Mouse (Mus musculus): ENCODE results near the gene Frem2. TPM values are rescaled to one million over a fixed set of nuclear protein-coding genes. Genes with fewer than 3 reads are reported as not detected.

The Frem2 gene
- polyA plus RNA-seq, 1 experiment from 2014 or later: 20.4 TPM

GRCm38 (mm10) chr3:53650003-53650748 is 7.0 kb downstream of the Frem2 start:
- Histone ChIP-seq H3K27ac (ENCODE audit: low read depth) (peak overlapping the region; percentile 26; the same call in 1 of the 2 replicates), H3K27me3 (ENCODE audit: insufficient read depth, low read length) (peaks cover 1% of the 10 kb centered on the region; the same call in 1 of the 2 replicates), H3K9me3 (ENCODE audit: low read depth, low read length) (peaks cover 22% of the 10 kb centered on the region; the same call in 1 of the 2 replicates), H3K4me1 (ENCODE audit: insufficient read depth) (peaks cover 5% of the 10 kb centered on the region; the same call in 1 of the 2 replicates), H3K4me3 (ENCODE audit: low read depth, low read length) (peak overlapping the region; percentile 19), H3K9ac (0 out of 2 replicates have a peak overlapping the region, but pooled peaks have one; percentile 22), H3K36me3 (ENCODE audit: insufficient read depth) (peaks cover 23% of the 10 kb centered on the region), H3K4me2 (peak overlapping the region; percentile 46)
- 6% methylated on average over 8 of the region's 8 CpGs for WGBS
- DNase-seq: peak; percentile 57
- TF ChIP-seq CTCF (IDR thresholded peaks at IDR 0.05; ENCODE audit: low read depth): no peak
- no peak; the same call in 1 of the 2 replicates for ATAC-seq (ENCODE audit: insufficient read depth)

- peaks cover 15% of the 10 kb centered on the region for H3K36me3 ChIP-seq (ENCODE audit: insufficient read depth)
- peaks cover 5% of the 10 kb centered on the region; the same call in 1 of the 2 replicates for H3K4me1 ChIP-seq (ENCODE audit: insufficient read depth)
- no peak overlapping the region for H3K4me3 ChIP-seq (ENCODE audit: low read depth, low read length)
- H3K27me3 ChIP-seq (ENCODE audit: insufficient read depth, low read length): no peaks in the 10 kb centered on the region
- 48% methylated on average over 4 of the region's 4 CpGs for WGBS
- H3K27ac ChIP-seq (ENCODE audit: low read depth): no peak overlapping the region
- ATAC-seq (ENCODE audit: insufficient read depth) (no peak), DNase-seq (peak; percentile 42)
- H3K9me3 ChIP-seq (ENCODE audit: low read depth, low read length): peaks cover 15% of the 10 kb centered on the region; the same call in 1 of the 2 replicates
- H3K4me2 ChIP-seq: no peak overlapping the region
- H3K9ac ChIP-seq: no peak overlapping the region
- TF ChIP-seq CTCF (IDR thresholded peaks at IDR 0.05; ENCODE audit: low read depth): no peak
Measured at GRCm38 (mm10) chr3:53649425-53649824, 7.7 kb downstream of the Frem2 start.

GRCm38 (mm10) chr3:53648902-53649301 is 8.3 kb downstream of the Frem2 start:
- peaks cover 10% of the 10 kb centered on the region; the same call in 1 of the 2 replicates for H3K9me3 ChIP-seq (ENCODE audit: low read depth, low read length)
- H3K36me3 ChIP-seq (ENCODE audit: insufficient read depth): peaks cover 10% of the 10 kb centered on the region
- H3K4me1 ChIP-seq (ENCODE audit: insufficient read depth): peaks cover 5% of the 10 kb centered on the region; the same call in 1 of the 2 replicates
- no peak overlapping the region for H3K27ac ChIP-seq (ENCODE audit: low read depth)
- H3K4me2 ChIP-seq: no peak overlapping the region
- H3K27me3 ChIP-seq (ENCODE audit: insufficient read depth, low read length): no peaks in the 10 kb centered on the region
- H3K4me3 ChIP-seq (ENCODE audit: low read depth, low read length): no peak overlapping the region
- TF ChIP-seq CTCF (IDR thresholded peaks at IDR 0.05; ENCODE audit: low read depth): no peak
- no peak for ATAC-seq (ENCODE audit: insufficient read depth)
- WGBS: 82% methylated on average over 4 of the region's 4 CpGs
- DNase-seq: no peak
- H3K9ac ChIP-seq: no peak overlapping the region

DNA sequence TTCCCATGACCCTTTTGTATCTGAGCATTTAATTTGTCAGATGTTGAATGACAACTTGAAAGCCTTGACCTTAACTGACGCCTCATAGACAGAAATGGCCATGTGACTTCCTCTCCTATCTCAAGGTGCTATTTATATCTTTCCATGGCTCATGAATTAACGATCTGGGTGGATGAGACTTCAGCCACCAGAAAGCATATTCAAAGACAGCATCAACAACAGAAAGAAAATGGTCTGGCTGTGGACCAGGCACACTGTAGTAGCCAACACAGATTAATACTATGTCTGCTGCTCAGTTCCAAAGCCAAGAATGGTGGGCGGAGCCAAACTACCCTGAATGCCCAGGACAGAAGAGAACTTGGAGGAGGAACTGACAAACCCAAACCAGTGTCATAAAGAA is 21.2 kb downstream of the Frem2 start:
- Histone ChIP-seq H3K9ac (no peak overlapping the region), H3K4me1 (ENCODE audit: insufficient read depth) (no peaks in the 10 kb centered on the region), H3K4me3 (ENCODE audit: low read depth, low read length) (no peak overlapping the region), H3K27me3 (ENCODE audit: insufficient read depth, low read length) (no peaks in the 10 kb centered on the region), H3K36me3 (ENCODE audit: insufficient read depth) (no peaks in the 10 kb centered on the region), H3K4me2 (no peak overlapping the region), H3K27ac (ENCODE audit: low read depth) (no peak overlapping the region), H3K9me3 (ENCODE audit: low read depth, low read length) (no peaks in the 10 kb centered on the region)
- TF ChIP-seq CTCF (IDR thresholded peaks at IDR 0.05; ENCODE audit: low read depth): no peak
- WGBS: 63% methylated on average over 3 of the region's 3 CpGs
- ATAC-seq (ENCODE audit: insufficient read depth) (no peak), DNase-seq (no peak)

DNA sequence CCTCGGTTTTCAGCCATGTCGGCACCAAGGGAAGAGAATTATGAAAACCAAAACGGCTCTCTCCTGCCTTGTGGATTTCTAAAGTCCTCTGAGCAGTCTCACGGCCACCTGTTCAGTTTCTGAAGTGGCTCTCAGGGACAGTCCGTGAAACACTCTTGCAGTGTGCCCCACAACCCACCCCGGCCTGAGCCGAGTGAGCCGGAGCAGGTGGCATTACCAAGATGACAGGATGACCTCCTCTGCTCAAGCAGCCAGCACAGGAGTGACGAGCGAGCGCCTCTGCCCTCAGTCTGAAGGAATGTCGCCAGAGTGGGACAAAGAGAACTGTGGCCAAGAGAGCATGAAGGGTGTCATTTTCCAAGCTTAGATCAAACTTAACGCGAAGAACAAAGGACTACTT is 26.0 kb downstream of the Frem2 start:
- H3K9ac ChIP-seq: 0 out of 2 replicates have a peak overlapping the region, but pooled peaks have one; percentile 9
- no peak for TF ChIP-seq CTCF (IDR thresholded peaks at IDR 0.05; ENCODE audit: low read depth)
- H3K27ac ChIP-seq (ENCODE audit: low read depth): peak overlapping the region; percentile 73
- DNase-seq (peak; percentile 18), ATAC-seq (ENCODE audit: insufficient read depth) (peak; percentile 44)
- H3K4me2 ChIP-seq: peak overlapping the region; percentile 24
- H3K4me3 ChIP-seq (ENCODE audit: low read depth, low read length): no peak overlapping the region
- WGBS: 39% methylated on average over 14 of the region's 14 CpGs
- H3K4me1 ChIP-seq (ENCODE audit: insufficient read depth): no peaks in the 10 kb centered on the region
- no peaks in the 10 kb centered on the region for H3K27me3 ChIP-seq (ENCODE audit: insufficient read depth, low read length)
- no peaks in the 10 kb centered on the region for H3K9me3 ChIP-seq (ENCODE audit: low read depth, low read length)
- H3K36me3 ChIP-seq (ENCODE audit: insufficient read depth): no peaks in the 10 kb centered on the region

- no peak overlapping the region for H3K4me3 ChIP-seq (ENCODE audit: low read depth, low read length)
- TF ChIP-seq CTCF (IDR thresholded peaks at IDR 0.05; ENCODE audit: low read depth): no peak
- peak overlapping the region; percentile 73; the same call in 1 of the 2 replicates for H3K27ac ChIP-seq (ENCODE audit: low read depth)
- WGBS: 19% methylated on average over 4 of the region's 4 CpGs
- H3K4me1 ChIP-seq (ENCODE audit: insufficient read depth): no peaks in the 10 kb centered on the region
- H3K9me3 ChIP-seq (ENCODE audit: low read depth, low read length): no peaks in the 10 kb centered on the region
- no peaks in the 10 kb centered on the region for H3K36me3 ChIP-seq (ENCODE audit: insufficient read depth)
- H3K27me3 ChIP-seq (ENCODE audit: insufficient read depth, low read length): no peaks in the 10 kb centered on the region
- peak overlapping the region; percentile 24; the same call in 1 of the 2 replicates for H3K4me2 ChIP-seq
- DNase-seq (peak; percentile 16), ATAC-seq (ENCODE audit: insufficient read depth) (peak; percentile 24; the same call in 1 of the 2 replicates)
- H3K9ac ChIP-seq: no peak overlapping the region
Measured at GRCm38 (mm10) chr3:53630630-53631029, 26.5 kb downstream of the Frem2 start.

- H3K9me3 ChIP-seq (ENCODE audit: low read depth, low read length): no peaks in the 10 kb centered on the region
- DNase-seq: no peak
- no peaks in the 10 kb centered on the region for H3K36me3 ChIP-seq (ENCODE audit: insufficient read depth)
- H3K4me1 ChIP-seq (ENCODE audit: insufficient read depth): no peaks in the 10 kb centered on the region
- 71% methylated on average over 5 of the region's 5 CpGs for WGBS
- no peaks in the 10 kb centered on the region for H3K27me3 ChIP-seq (ENCODE audit: insufficient read depth, low read length)
- ATAC-seq (ENCODE audit: insufficient read depth): no peak
- no peak for TF ChIP-seq CTCF (IDR thresholded peaks at IDR 0.05; ENCODE audit: low read depth)
- H3K4me2 ChIP-seq: no peak overlapping the region
- H3K27ac ChIP-seq (ENCODE audit: low read depth): no peak overlapping the region
- H3K4me3 ChIP-seq (ENCODE audit: low read depth, low read length): no peak overlapping the region
- no peak overlapping the region for H3K9ac ChIP-seq
Measured at GRCm38 (mm10) chr3:53629966-53630365, 27.2 kb downstream of the Frem2 start.
